ENCODE assay signal across 8 mouse cellular contexts in genomic region chr10:128673763-128674468, GRCm38 (mm10). TPM values are rescaled to one million over a fixed set of nuclear protein-coding genes. Genes with fewer than 3 reads are reported as not detected.
DNase-seq lines count a peak whose midpoint lies in the region; ATAC-seq and TF ChIP-seq lines count a peak whose summit lies in the region.

Gene Suox (minus strand): TSS chr10:128674073.

- no peaks in the 10 kb centered on the region for H3K9me3 ChIP-seq in ES-Bruce4 (replicated peaks; ENCODE audit: control insufficient read depth, insufficient read depth, low read length, poor library complexity, severe bottlenecking)
- no peaks in the 10 kb centered on the region for H3K9me3 ChIP-seq in forebrain, embryonic 15.5 days
- no peaks in the 10 kb centered on the region for H3K9me3 ChIP-seq in liver, postnatal 0 days (ENCODE audit: low read length)
- H3K9me3 ChIP-seq in neural tube, embryonic 13.5 days: no peaks in the 10 kb centered on the region

- H3K9ac ChIP-seq in ES-Bruce4 (ENCODE audit: low read depth, poor library complexity, severe bottlenecking): peak within 1 kb of the TSS; percentile 33
- H3K9ac ChIP-seq in forebrain, embryonic 15.5 days (replicated peaks): peak within 1 kb of the TSS; percentile 51
- peak within 1 kb of the TSS; percentile 69 for H3K9ac ChIP-seq in liver, postnatal 0 days (replicated peaks)
- peak within 1 kb of the TSS; percentile 79 for H3K9ac ChIP-seq in neural tube, embryonic 13.5 days

- under 1% methylated on average over 60 of the region's 60 CpGs for WGBS in forebrain, embryonic 15.5 days
- under 1% methylated on average over 60 of the region's 60 CpGs for WGBS in liver, postnatal 0 days (ENCODE audit: insufficient replicate concordance)
- under 1% methylated on average over 60 of the region's 60 CpGs for WGBS in neural tube, embryonic 13.5 days

- no peaks in the 10 kb centered on the region for H3K27me3 ChIP-seq in ES-Bruce4 (ENCODE audit: control insufficient read depth, insufficient read depth, low read length, poor library complexity, severe bottlenecking)
- H3K27me3 ChIP-seq in forebrain, embryonic 15.5 days: no peaks in the 10 kb centered on the region
- 0 out of 2 replicates have a peak, but pooled peaks cover 9% of the 10 kb centered on the region for H3K27me3 ChIP-seq in liver, postnatal 0 days (ENCODE audit: insufficient read depth, low read length)
- no peaks in the 10 kb centered on the region for H3K27me3 ChIP-seq in neural tube, embryonic 13.5 days

- no peak for TF ChIP-seq POLR2A in ES-Bruce4 (IDR thresholded peaks at IDR 0.05; ENCODE audit: insufficient read depth, low read length)

- peak within 1 kb of the TSS; percentile 72 for H3K4me3 ChIP-seq in ES-Bruce4 (ENCODE audit: low read depth, low read length)
- H3K4me3 ChIP-seq in forebrain, embryonic 15.5 days: peak within 1 kb of the TSS; percentile 70
- peak within 1 kb of the TSS; percentile 84 for H3K4me3 ChIP-seq in liver, postnatal 0 days (ENCODE audit: low read depth, low read length)
- peak within 1 kb of the TSS; percentile 71 for H3K4me3 ChIP-seq in neural tube, embryonic 13.5 days

- ATAC-seq in forebrain, embryonic 15.5 days (replicated peaks): peak; percentile 95
- ATAC-seq in liver, postnatal 0 days: peak; percentile 94
- peak; percentile 92 for ATAC-seq in neural tube, embryonic 13.5 days (ENCODE audit: low read depth)

- no peak within 1 kb of the TSS for H3K27ac ChIP-seq in ES-Bruce4 (ENCODE audit: insufficient read depth, low read length)
- peak within 1 kb of the TSS; percentile 75 for H3K27ac ChIP-seq in forebrain, embryonic 15.5 days (replicated peaks)
- peak within 1 kb of the TSS; percentile 89 for H3K27ac ChIP-seq in liver, postnatal 0 days (ENCODE audit: low read depth)
- peak within 1 kb of the TSS; percentile 76 for H3K27ac ChIP-seq in neural tube, embryonic 13.5 days (replicated peaks)

- 0 out of 2 replicates have a peak, but pooled peaks cover 2% of the 10 kb centered on the region for H3K36me3 ChIP-seq in ES-Bruce4 (ENCODE audit: control insufficient read depth, insufficient read depth, low read length, poor library complexity, severe bottlenecking)
- H3K36me3 ChIP-seq in forebrain, embryonic 15.5 days: peaks cover 10% of the 10 kb centered on the region
- no peaks in the 10 kb centered on the region; the same call in 1 of the 2 replicates for H3K36me3 ChIP-seq in liver, postnatal 0 days (replicated peaks; ENCODE audit: insufficient read depth, low read length)
- peaks cover 23% of the 10 kb centered on the region for H3K36me3 ChIP-seq in neural tube, embryonic 13.5 days

- peak within 1 kb of the TSS; percentile 92 for H3K4me2 ChIP-seq in forebrain, embryonic 15.5 days (replicated peaks)
- H3K4me2 ChIP-seq in liver, postnatal 0 days (ENCODE audit: low read depth, low read length): peak within 1 kb of the TSS; percentile 98
- peak within 1 kb of the TSS; percentile 90 for H3K4me2 ChIP-seq in neural tube, embryonic 13.5 days

- no peaks in the 10 kb centered on the region for H3K4me1 ChIP-seq in ES-Bruce4 (ENCODE audit: control insufficient read depth, insufficient read depth, low read length)
- H3K4me1 ChIP-seq in forebrain, embryonic 15.5 days: peaks cover 20% of the 10 kb centered on the region
- H3K4me1 ChIP-seq in liver, postnatal 0 days (ENCODE audit: insufficient read depth): peaks cover 18% of the 10 kb centered on the region
- H3K4me1 ChIP-seq in neural tube, embryonic 13.5 days (replicated peaks): peaks cover 19% of the 10 kb centered on the region

- no peak for TF ChIP-seq EP300 in ES-Bruce4 (IDR thresholded peaks at IDR 0.05; ENCODE audit: insufficient read depth, low read depth, low read length)
- no peak for TF ChIP-seq EP300 in liver, postnatal 0 days (IDR thresholded peaks at IDR 0.05; ENCODE audit: low read depth)

- intact Hi-C loops in heart, postnatal 14 days (cut with DNase I): loop anchor here (1.0 to 5.0 kb wide), 3 partner anchors 48 to 122 kb away; partner anchors contain the start of genes Pa2g4 and Rps26

- DNase-seq in cerebellum, adult 11 months: peak; percentile 74
- peak; percentile 81 to 86 for DNase-seq in heart, postnatal 14 days
- peak; percentile 82 for DNase-seq in layer of hippocampus, adult 11-12 months (ENCODE audit: low spot score)
- DNase-seq in liver, postnatal 0 days: peak; percentile 94
- peak; percentile 50 for DNase-seq in telencephalon, adult 2 months (ENCODE audit: low read depth, low spot score)

- no peak for TF ChIP-seq CTCF in ES-Bruce4 (IDR thresholded peaks at IDR 0.05; ENCODE audit: low read depth, low read length)
- no peak for TF ChIP-seq CTCF in liver, postnatal 0 days (IDR thresholded peaks at IDR 0.05; ENCODE audit: low read depth)

RNA-seq across cellular contexts. Expression of gene Suox, which starts in this region (rescaled TPM):
- 14.3 and 14.4 TPM in 2 replicates for polyA plus RNA-seq in ES-Bruce4 (2011; ENCODE audit: insufficient read depth, insufficient read length, low read depth, missing spikeins)
- polyA plus RNA-seq in forebrain, embryonic 15.5 days (2015; fragmentation: Nextera tagmentation; extraction: Ambion mirVana): 12.3 and 12.5 TPM in 2 replicates
- 10 to 100 TPM; 17.3 to 17.4 TPM for total RNA-seq in heart, postnatal 14 days (2021)
- polyA plus RNA-seq in liver, postnatal 0 days (2015; fragmentation: Nextera tagmentation; extraction: Ambion mirVana): 27.7 and 27.9 TPM in 2 replicates
- 17.3 and 17.5 TPM in 2 replicates for polyA plus RNA-seq in neural tube, embryonic 13.5 days (2015; fragmentation: Nextera tagmentation; extraction: Ambion mirVana)
